8 mouse cellular contexts compared by ENCODE assay signal in the genomic region with DNA sequence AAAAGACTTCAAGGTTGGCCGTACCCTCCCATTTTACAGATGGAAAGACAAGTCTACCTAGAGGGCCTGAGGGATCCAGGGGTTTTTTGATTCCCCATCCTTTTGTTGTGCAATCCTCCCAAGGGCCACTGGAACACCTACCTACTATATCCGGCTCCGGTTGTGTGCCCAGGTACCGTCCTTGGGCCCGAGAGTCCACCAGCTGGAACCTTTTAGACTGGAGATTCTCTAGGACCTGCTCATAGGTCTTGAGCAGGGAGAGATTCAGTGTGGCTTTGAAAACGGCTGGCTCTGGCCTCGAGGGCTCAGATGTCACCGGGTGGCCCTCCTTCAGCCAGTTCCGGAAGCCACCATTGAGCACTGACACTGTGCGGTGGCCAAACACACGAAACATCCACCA. TPM values are rescaled to one million over a fixed set of nuclear protein-coding genes. Genes with fewer than 3 reads are reported as not detected.
A peak's percentile ranks its signal among the peaks of the same experiment; 100 is the strongest.
DNase-seq lines count a peak whose midpoint lies in the region; ATAC-seq and TF ChIP-seq lines count a peak whose summit lies in the region.
"Had no signal": no experiment of that assay in that cellular context is flagged by ENCODE, and none has a peak within 500 bp of the region (broad histone marks: within the 10 kb centered on the region; RNA-seq: fewer than 3 reads in every experiment).

No protein-coding gene starts in this region.

- no peak for TF ChIP-seq CTCF in lung, postnatal 0 days (IDR thresholded peaks at IDR 0.05)
- TF ChIP-seq CTCF in small intestine, adult 2 months (IDR thresholded peaks at IDR 0.05; ENCODE audit: extremely low read depth, insufficient read length, insufficient replicate concordance, low read depth, low read length): no peak

- no peaks in the 10 kb centered on the region for H3K9me3 ChIP-seq in lung, postnatal 0 days (ENCODE audit: low read length)
- no peaks in the 10 kb centered on the region for H3K9me3 ChIP-seq in forebrain, embryonic 12.5 days
- H3K9me3 ChIP-seq in limb, embryonic 11.5 days (ENCODE audit: control insufficient read depth, low read length): no peaks in the 10 kb centered on the region

- 36% methylated on average over 11 of the region's 11 CpGs for WGBS in lung, postnatal 0 days
- 59% methylated on average over 11 of the region's 11 CpGs for WGBS in forebrain, embryonic 12.5 days
- WGBS in limb, embryonic 11.5 days: 57% methylated on average over 11 of the region's 11 CpGs
- WGBS in small intestine, adult 2 months: 62% methylated on average over 11 of the region's 11 CpGs

- TF ChIP-seq EP300 in lung, postnatal 0 days (IDR thresholded peaks at IDR 0.05): no peak

- ATAC-seq in lung, postnatal 0 days: no peak
- no peak for ATAC-seq in forebrain, embryonic 12.5 days (ENCODE audit: low FRiP score)
- no peak for ATAC-seq in limb, embryonic 11.5 days (ENCODE audit: insufficient number of reproducible peaks, low FRiP score, low TSS enrichment, low read depth)

- H3K27me3 ChIP-seq in lung, postnatal 0 days (replicated peaks; ENCODE audit: insufficient read depth, low read length): no peaks in the 10 kb centered on the region
- H3K27me3 ChIP-seq in forebrain, embryonic 12.5 days: peaks cover 23% of the 10 kb centered on the region
- H3K27me3 ChIP-seq in limb, embryonic 11.5 days (ENCODE audit: control insufficient read depth, insufficient read depth, low read length): peaks cover 15% of the 10 kb centered on the region
- H3K27me3 ChIP-seq in small intestine, adult 2 months (ENCODE audit: control insufficient read depth, insufficient read depth, low read length): no peaks in the 10 kb centered on the region

- H3K4me1 ChIP-seq in lung, postnatal 0 days (ENCODE audit: insufficient read depth, low read depth, low read length): peaks cover 39% of the 10 kb centered on the region
- peaks cover 49% of the 10 kb centered on the region for H3K4me1 ChIP-seq in forebrain, embryonic 12.5 days
- peaks cover 18% of the 10 kb centered on the region for H3K4me1 ChIP-seq in limb, embryonic 11.5 days (ENCODE audit: control insufficient read depth, insufficient read depth, low read length)
- peaks cover 44% of the 10 kb centered on the region for H3K4me1 ChIP-seq in small intestine, adult 2 months (ENCODE audit: control insufficient read depth, insufficient read depth, insufficient read length, low read length)

- peak overlapping the region; percentile 38 for H3K9ac ChIP-seq in lung, postnatal 0 days (replicated peaks; ENCODE audit: low read depth)
- H3K9ac ChIP-seq in forebrain, embryonic 12.5 days: peak overlapping the region; percentile 71; the same call in 1 of the 2 replicates
- H3K9ac ChIP-seq in limb, embryonic 11.5 days (ENCODE audit: low read length): no peak overlapping the region; the same call in 1 of the 2 replicates

- DNase-seq in lung, postnatal 0 days (ENCODE audit: low spot score): no peak
- no peak for DNase-seq in lung, adult 18-20 months
- no peak for DNase-seq in limb, embryonic 11.5 days (ENCODE audit: low spot score)
- DNase-seq in spleen, adult 12 weeks (ENCODE audit: low spot score): no peak
- no peak for DNase-seq in layer of hippocampus, postnatal 10 days (ENCODE audit: low spot score in 2 of 2)

- peak overlapping the region; percentile 80 for H3K4me2 ChIP-seq in lung, postnatal 0 days (replicated peaks; ENCODE audit: low read depth, low read length)
- peak overlapping the region; percentile 89 for H3K4me2 ChIP-seq in forebrain, embryonic 12.5 days
- H3K4me2 ChIP-seq in limb, embryonic 11.5 days (ENCODE audit: low read depth, severe bottlenecking): peak overlapping the region; percentile 93

- H3K4me3 ChIP-seq in lung, postnatal 0 days (ENCODE audit: low read depth, low read length): peak overlapping the region; percentile 73
- H3K4me3 ChIP-seq in forebrain, embryonic 12.5 days (replicated peaks): peak overlapping the region; percentile 62
- peak overlapping the region; percentile 56; the same call in 1 of the 2 replicates for H3K4me3 ChIP-seq in limb, embryonic 11.5 days (ENCODE audit: low read depth, low read length)
- H3K4me3 ChIP-seq in small intestine, adult 2 months (ENCODE audit: low read depth, low read length): peak overlapping the region; percentile 88

- no peak for TF ChIP-seq POLR2A in small intestine, adult 2 months (IDR thresholded peaks at IDR 0.05; ENCODE audit: low read depth, low read length)

- H3K27ac ChIP-seq in lung, postnatal 0 days (ENCODE audit: low read length): peak overlapping the region; percentile 98
- H3K27ac ChIP-seq in forebrain, embryonic 12.5 days: no peak overlapping the region
- no peak overlapping the region for H3K27ac ChIP-seq in limb, embryonic 11.5 days (replicated peaks; ENCODE audit: low read depth, low read length)
- H3K27ac ChIP-seq in small intestine, adult 2 months (ENCODE audit: insufficient read depth, low read depth, low read length): peak overlapping the region; percentile 95; the same call in 1 of the 2 replicates

- no peaks in the 10 kb centered on the region for H3K36me3 ChIP-seq in lung, postnatal 0 days (ENCODE audit: insufficient read depth, low read length)
- H3K36me3 ChIP-seq in forebrain, embryonic 12.5 days (replicated peaks): no peaks in the 10 kb centered on the region
- H3K36me3 ChIP-seq in limb, embryonic 11.5 days (ENCODE audit: control insufficient read depth, insufficient read depth, low read length): no peaks in the 10 kb centered on the region
- no peaks in the 10 kb centered on the region for H3K36me3 ChIP-seq in small intestine, adult 2 months (ENCODE audit: control insufficient read depth, insufficient read depth, low read length)

RNA-seq across cellular contexts. Expression of a gene that starts 0.6 kb away (rescaled TPM):
- 160 and 171 TPM in 2 replicates for polyA plus RNA-seq in lung, postnatal 0 days (2015; fragmentation: Nextera tagmentation; extraction: Ambion mirVana)
- polyA plus RNA-seq in forebrain, embryonic 12.5 days (2016; fragmentation: Nextera tagmentation; extraction: Ambion mirVana): 10.1 and 10.3 TPM in 2 replicates
- 7.7 and 7.8 TPM in 2 replicates for polyA plus RNA-seq in limb, embryonic 11.5 days (2014; fragmentation: Nextera tagmentation; extraction: Ambion mirVana)
- 17.7 and 30.3 TPM in 2 replicates for polyA plus RNA-seq in small intestine, adult 2 months (2012; rRNA removed)
- 10 to 100 TPM; 43.7 to 55.4 TPM for total RNA-seq in layer of hippocampus, postnatal 10 days (2021)

RNA-seq across cellular contexts. Expression of a gene that starts 1.1 kb away (rescaled TPM):
- polyA plus RNA-seq in lung, postnatal 0 days (2015; fragmentation: Nextera tagmentation; extraction: Ambion mirVana): 4.1 TPM in 2 replicates
- polyA plus RNA-seq in forebrain, embryonic 12.5 days (2016; fragmentation: Nextera tagmentation; extraction: Ambion mirVana): 1.7 and 2.8 TPM in 2 replicates
- 1.7 and 2.3 TPM in 2 replicates for polyA plus RNA-seq in limb, embryonic 11.5 days (2014; fragmentation: Nextera tagmentation; extraction: Ambion mirVana)
- 115 and 177 TPM in 2 replicates for polyA plus RNA-seq in small intestine, adult 2 months (2012; rRNA removed)
- total RNA-seq in layer of hippocampus, postnatal 10 days (2021): 10 to 100 TPM; 50.5 to 55.2 TPM

RNA-seq across cellular contexts. Expression of a gene that starts 9.4 kb away (rescaled TPM):
- polyA plus RNA-seq in lung, postnatal 0 days (2015; fragmentation: Nextera tagmentation; extraction: Ambion mirVana): not detected in 2 replicates
- not detected in 2 replicates for polyA plus RNA-seq in forebrain, embryonic 12.5 days (2016; fragmentation: Nextera tagmentation; extraction: Ambion mirVana)
- polyA plus RNA-seq in limb, embryonic 11.5 days (2014; fragmentation: Nextera tagmentation; extraction: Ambion mirVana): not detected in 2 replicates
- polyA plus RNA-seq in small intestine, adult 2 months (2012; rRNA removed): not detected in 2 replicates
- total RNA-seq in layer of hippocampus, postnatal 10 days (2021): under 1 TPM in 1 of 2 experiments, not detected in 1; 0.49 TPM
- total RNA-seq: layer of hippocampus, adult 8-10 months had no signal

RNA-seq across cellular contexts. Expression of a gene that starts 23.3 kb away (rescaled TPM):
- 23.4 and 27.4 TPM in 2 replicates for polyA plus RNA-seq in lung, postnatal 0 days (2015; fragmentation: Nextera tagmentation; extraction: Ambion mirVana)
- polyA plus RNA-seq in forebrain, embryonic 12.5 days (2016; fragmentation: Nextera tagmentation; extraction: Ambion mirVana): 67.3 and 79.6 TPM in 2 replicates
- 37.9 and 43.4 TPM in 2 replicates for polyA plus RNA-seq in limb, embryonic 11.5 days (2014; fragmentation: Nextera tagmentation; extraction: Ambion mirVana)
- polyA plus RNA-seq in small intestine, adult 2 months (2012; rRNA removed): 46.8 and 52.9 TPM in 2 replicates
- total RNA-seq in layer of hippocampus, postnatal 10 days (2021): 100 to 1,000 TPM; 208 to 216 TPM

Comparison
In these comparisons a context has a peak if more than half of its experiments do, and no peak if none do; other contexts are left out.
1. H3K27ac ChIP-seq: peak in lung, postnatal 0 days (single experiment) and small intestine, adult 2 months (single experiment); none in forebrain, embryonic 12.5 days (single experiment) and limb, embryonic 11.5 days (single experiment).
2. RNA of a gene that starts 1.1 kb away (polyA plus RNA-seq): 115 to 177 TPM in small intestine, adult 2 months; 4.1 TPM in lung, postnatal 0 days, 1.7 to 2.8 TPM in forebrain, embryonic 12.5 days and 1.7 to 2.3 TPM in limb, embryonic 11.5 days; every median in the first group is over 10 times any median in the second.
3. Peak in every context shown above with its lines, with median percentiles within 50 percentile points of each other: H3K4me2 ChIP-seq and H3K4me3 ChIP-seq.